Mouse (Mus musculus): Measurements from ENCODE around the gene Nipsnap1.

Gene Nipsnap1

GRCm38 (mm10) chr11:4865645-4866251 lies 8.0 kb upstream of the Nipsnap1 start:
- DNase-seq (ENCODE audit: low spot score) = peak; percentile 90

- DNase-seq (ENCODE audit: low spot score) = no peak
Measured at GRCm38 (mm10) chr11:4874551-4874950, 800 bp downstream of the Nipsnap1 start.

GRCm38 (mm10) chr11:4881087-4881486 lies 7.3 kb downstream of the Nipsnap1 start:
- DNase-seq (ENCODE audit: low spot score) = no peak

- DNase-seq (ENCODE audit: low spot score) = peak; percentile 33
Measured at GRCm38 (mm10) chr11:4882892-4883627, 9.3 kb downstream of the Nipsnap1 start.

GRCm38 (mm10) chr11:4885385-4885903 lies 11.7 kb downstream of the Nipsnap1 start:
- peak; percentile 58 for DNase-seq (ENCODE audit: low spot score)

- DNase-seq (ENCODE audit: low spot score) = no peak
Measured at GRCm38 (mm10) chr11:4886987-4887386, 13.2 kb downstream of the Nipsnap1 start.

- DNase-seq (ENCODE audit: low spot score) = peak; percentile 95
Measured at GRCm38 (mm10) chr11:4894848-4895816, 21.4 kb downstream of the Nipsnap1 start, which contains the start of gene Thoc5. Gene Thoc5, plus strand, starts transcription at chr11:4895320.

- no peak for DNase-seq (ENCODE audit: low spot score)
Measured at GRCm38 (mm10) chr11:4900437-4900836, 26.7 kb downstream of the Nipsnap1 start.

GRCm38 (mm10) chr11:4901956-4902355 lies 28.2 kb downstream of the Nipsnap1 start:
- DNase-seq (ENCODE audit: low spot score) = no peak

GRCm38 (mm10) chr11:4906231-4906630 lies 32.5 kb downstream of the Nipsnap1 start:
- no peak for DNase-seq (ENCODE audit: low spot score)

- DNase-seq (ENCODE audit: low spot score) = peak; percentile 87
Measured at GRCm38 (mm10) chr11:4916068-4916467, 42.3 kb downstream of the Nipsnap1 start.

- DNase-seq (ENCODE audit: low spot score) = peak; percentile 83
Measured at GRCm38 (mm10) chr11:4921281-4921680, 47.5 kb downstream of the Nipsnap1 start.

GRCm38 (mm10) chr11:4921751-4922150 lies 48.0 kb downstream of the Nipsnap1 start:
- DNase-seq (ENCODE audit: low spot score) = peak; percentile 55

GRCm38 (mm10) chr11:4927224-4927623 lies 53.5 kb downstream of the Nipsnap1 start:
- no peak for DNase-seq (ENCODE audit: low spot score)

- peak; percentile 92 for DNase-seq (ENCODE audit: low spot score)
Measured at GRCm38 (mm10) chr11:4931009-4931601, 57.4 kb downstream of the Nipsnap1 start.

- DNase-seq (ENCODE audit: low spot score) = no peak
Measured at GRCm38 (mm10) chr11:4936243-4936642, 62.5 kb downstream of the Nipsnap1 start.
